Mouse (Mus musculus): ENCODE measurements around the gene Tmc3. TPM values are rescaled to one million over a fixed set of nuclear protein-coding genes. Genes with fewer than 3 reads are reported as not detected.
A peak's percentile ranks its signal among the peaks of the same experiment; 100 is the strongest.

Tmc3 gene
- total RNA-seq, 1 experiment, result 0.80 TPM

GRCm38 (mm10) chr7:83631073-83631827 lies 46.5 kb downstream of the Tmc3 start:
- DNase-seq (ENCODE audit: low read depth, low spot score), result no peak
- Histone ChIP-seq H3K9ac (ENCODE audit: insufficient read depth, low read depth, low read length, poor library complexity, severe bottlenecking) (peak overlapping the region; percentile 27; the same call in 1 of the 2 replicates), H3K4me1 (ENCODE audit: control insufficient read depth in 2 of 2, insufficient read depth in 2 of 2, low read length in 2 of 2, poor library complexity in 1 of 2) (peaks cover 0 to 2% of the 10 kb centered on the region in 2 experiments; a peak in 2 of 4 replicates), H3K9me3 (ENCODE audit: control insufficient read depth, insufficient read depth, low read depth, low read length) (no peaks in the 10 kb centered on the region), H3K36me3 (ENCODE audit: control insufficient read depth, insufficient read depth, low read length, poor library complexity, severe bottlenecking) (no peaks in the 10 kb centered on the region; the same call in 1 of the 2 replicates), H3K4me3 (ENCODE audit: insufficient read depth in 1 of 2, low read depth in 1 of 2, low read length in 2 of 2, poor library complexity in 1 of 2, severe bottlenecking in 1 of 2) (peak overlapping the region; percentile 44 to 86), H3K27ac (ENCODE audit: insufficient read depth, low read depth, low read length, poor library complexity, severe bottlenecking) (no peak overlapping the region)
- in situ Hi-C loops (cut with MboI; ENCODE audit: low sequenced_read_pairs in 2 of 2, unreplicated experiment in 2 of 2), result no loop called here
- TF ChIP-seq ZC3H11A (IDR thresholded peaks at IDR 0.05; ENCODE audit: borderline replicate concordance, low read depth, low read length), result no peak
- no peak for TF ChIP-seq CHD2 (IDR thresholded peaks at IDR 0.05; ENCODE audit: low read depth, low read length)
- TF ChIP-seq HCFC1 (IDR thresholded peaks at IDR 0.05; ENCODE audit: borderline replicate concordance, insufficient read depth, low read length), result no peak
- no peak for TF ChIP-seq ZNF384 (IDR thresholded peaks at IDR 0.05; ENCODE audit: low read depth, low read length)
- no peak for TF ChIP-seq MAFK (IDR thresholded peaks at IDR 0.05; ENCODE audit: insufficient read depth, low read depth, low read length)

GRCm38 (mm10) chr7:83631828-83632681 lies 47.3 kb downstream of the Tmc3 start, which contains the start of gene Stard5:
Gene Stard5, plus strand, starts transcription at chr7:83631959.
- in situ Hi-C loops (cut with MboI; ENCODE audit: low sequenced_read_pairs in 2 of 2, unreplicated experiment in 2 of 2), result no loop called here
- Histone ChIP-seq H3K9me3 (ENCODE audit: control insufficient read depth, insufficient read depth, low read depth, low read length) (no peaks in the 10 kb centered on the region), H3K9ac (ENCODE audit: insufficient read depth, low read depth, low read length, poor library complexity, severe bottlenecking) (peak within 1 kb of the TSS; percentile 87), H3K4me3 (ENCODE audit: insufficient read depth in 1 of 2, low read depth in 1 of 2, low read length in 2 of 2, poor library complexity in 1 of 2, severe bottlenecking in 1 of 2) (peak within 1 kb of the TSS; percentile 86 to 87), H3K36me3 (ENCODE audit: control insufficient read depth, insufficient read depth, low read length, poor library complexity, severe bottlenecking) (peaks cover 4% of the 10 kb centered on the region; the same call in 1 of the 2 replicates), H3K4me1 (ENCODE audit: control insufficient read depth in 2 of 2, insufficient read depth in 2 of 2, low read length in 2 of 2, poor library complexity in 1 of 2) (peaks cover 0 to 2% of the 10 kb centered on the region in 2 experiments; a peak in 2 of 4 replicates), H3K27ac (ENCODE audit: insufficient read depth, low read depth, low read length, poor library complexity, severe bottlenecking) (no peak within 1 kb of the TSS)
- DNase-seq (ENCODE audit: low read depth, low spot score), result peak; percentile 90
- TF ChIP-seq ZC3H11A (IDR thresholded peaks at IDR 0.05; ENCODE audit: borderline replicate concordance, low read depth, low read length) (no peak), ZNF384 (IDR thresholded peaks at IDR 0.05; ENCODE audit: low read depth, low read length) (peak; percentile 41; the same call in 1 of the 2 replicates)

GRCm38 (mm10) chr7:83632682-83633120 lies 48.0 kb downstream of the Tmc3 start:
- no peaks in the 10 kb centered on the region for H3K9me3 ChIP-seq (ENCODE audit: control insufficient read depth, insufficient read depth, low read depth, low read length)
- in situ Hi-C loops (cut with MboI; ENCODE audit: low sequenced_read_pairs in 2 of 2, unreplicated experiment in 2 of 2), result no loop called here
- peaks cover 6% of the 10 kb centered on the region; the same call in 1 of the 2 replicates for H3K36me3 ChIP-seq (ENCODE audit: control insufficient read depth, insufficient read depth, low read length, poor library complexity, severe bottlenecking)
- no peak for DNase-seq (ENCODE audit: low read depth, low spot score)
- H3K4me3 ChIP-seq (ENCODE audit: insufficient read depth in 1 of 2, low read depth in 1 of 2, low read length in 2 of 2, poor library complexity in 1 of 2, severe bottlenecking in 1 of 2), result peak overlapping the region; percentile 86 to 87; a peak in 3 of 4 replicates
- TF ChIP-seq CHD2 (IDR thresholded peaks at IDR 0.05; ENCODE audit: low read depth, low read length) (no peak), MAFK (IDR thresholded peaks at IDR 0.05; ENCODE audit: insufficient read depth, low read depth, low read length) (no peak), ZC3H11A (IDR thresholded peaks at IDR 0.05; ENCODE audit: borderline replicate concordance, low read depth, low read length) (no peak), HCFC1 (IDR thresholded peaks at IDR 0.05; ENCODE audit: borderline replicate concordance, insufficient read depth, low read length) (no peak), ZNF384 (IDR thresholded peaks at IDR 0.05; ENCODE audit: low read depth, low read length) (no peak)
- H3K27ac ChIP-seq (ENCODE audit: insufficient read depth, low read depth, low read length, poor library complexity, severe bottlenecking), result no peak overlapping the region
- H3K9ac ChIP-seq (ENCODE audit: insufficient read depth, low read depth, low read length, poor library complexity, severe bottlenecking), result no peak overlapping the region
- H3K4me1 ChIP-seq (ENCODE audit: control insufficient read depth in 2 of 2, insufficient read depth in 2 of 2, low read length in 2 of 2, poor library complexity in 1 of 2), result peaks cover 0 to 2% of the 10 kb centered on the region in 2 experiments; a peak in 2 of 4 replicates

GRCm38 (mm10) chr7:83633856-83634255 lies 49.1 kb downstream of the Tmc3 start:
- Histone ChIP-seq H3K4me3 (ENCODE audit: insufficient read depth in 1 of 2, low read depth in 1 of 2, low read length in 2 of 2, poor library complexity in 1 of 2, severe bottlenecking in 1 of 2) (no peak overlapping the region), H3K9ac (ENCODE audit: insufficient read depth, low read depth, low read length, poor library complexity, severe bottlenecking) (no peak overlapping the region), H3K4me1 (ENCODE audit: control insufficient read depth in 2 of 2, insufficient read depth in 2 of 2, low read length in 2 of 2, poor library complexity in 1 of 2) (peaks cover 0 to 2% of the 10 kb centered on the region in 2 experiments; a peak in 2 of 4 replicates), H3K27ac (ENCODE audit: insufficient read depth, low read depth, low read length, poor library complexity, severe bottlenecking) (no peak overlapping the region), H3K36me3 (ENCODE audit: control insufficient read depth, insufficient read depth, low read length, poor library complexity, severe bottlenecking) (peaks cover 9% of the 10 kb centered on the region; the same call in 1 of the 2 replicates), H3K9me3 (ENCODE audit: control insufficient read depth, insufficient read depth, low read depth, low read length) (no peaks in the 10 kb centered on the region)
- TF ChIP-seq HCFC1 (IDR thresholded peaks at IDR 0.05; ENCODE audit: borderline replicate concordance, insufficient read depth, low read length), result no peak
- no peak for TF ChIP-seq CHD2 (IDR thresholded peaks at IDR 0.05; ENCODE audit: low read depth, low read length)
- no peak for TF ChIP-seq ZC3H11A (IDR thresholded peaks at IDR 0.05; ENCODE audit: borderline replicate concordance, low read depth, low read length)
- TF ChIP-seq MAFK (IDR thresholded peaks at IDR 0.05; ENCODE audit: insufficient read depth, low read depth, low read length), result no peak
- TF ChIP-seq ZNF384 (IDR thresholded peaks at IDR 0.05; ENCODE audit: low read depth, low read length), result no peak
- in situ Hi-C loops (cut with MboI; ENCODE audit: low sequenced_read_pairs in 2 of 2, unreplicated experiment in 2 of 2), result no loop called here
- no peak for DNase-seq (ENCODE audit: low read depth, low spot score)
